Mouse (Mus musculus): ENCODE measurements around the gene P2ry14. TPM values are rescaled to one million over a fixed set of nuclear protein-coding genes. Genes with fewer than 3 reads are reported as not detected.
"Not testable (repeated sequence)": the region's sequence is repeated elsewhere in the genome, so short reads cannot be mapped to it uniquely, and the experiment has no call there.

The P2ry14 gene
- polyA plus RNA-seq, 1 experiment from 2014 or later: 4.3 TPM

DNA sequence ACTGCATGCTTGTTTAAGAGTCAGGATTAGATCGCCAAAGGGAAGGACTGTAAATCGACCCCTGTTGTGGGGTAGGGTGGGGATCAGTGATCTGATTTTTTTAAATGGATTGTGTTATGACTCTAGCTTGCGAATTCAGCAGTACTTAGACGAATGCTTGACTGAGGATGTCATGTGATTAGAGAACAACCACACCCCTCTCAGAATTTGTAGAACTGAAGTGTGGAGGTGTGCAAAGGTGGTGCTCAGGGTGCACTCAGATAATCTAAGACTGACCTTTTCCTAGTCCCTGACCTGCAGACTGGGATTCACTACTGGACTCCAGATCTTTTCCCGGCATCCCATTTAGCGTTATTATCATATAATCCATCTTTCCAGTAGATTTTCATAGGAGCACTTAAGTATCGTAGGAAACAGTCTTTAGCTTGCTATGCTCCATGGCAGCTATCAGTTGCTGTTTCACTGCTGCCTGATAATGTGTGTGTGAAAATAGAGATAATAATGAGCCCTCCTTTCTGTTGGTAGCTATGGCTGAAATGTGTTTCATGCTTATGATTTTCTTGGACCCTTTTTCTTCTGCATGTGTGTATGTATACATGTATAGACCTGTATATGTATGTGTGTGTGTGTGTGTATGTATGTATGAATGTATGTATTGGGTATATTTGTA, 31.5 kb downstream of the P2ry14 start:
- Histone ChIP-seq H3K27me3 (replicated peaks; ENCODE audit: control insufficient read depth, insufficient read depth, low read length) (no peaks in the 10 kb centered on the region), H3K27ac (ENCODE audit: low read length) (no peak overlapping the region), H3K9ac (replicated peaks; ENCODE audit: low read depth, low read length) (no peak overlapping the region), H3K36me3 (ENCODE audit: control insufficient read depth, insufficient read depth) (no peaks in the 10 kb centered on the region), H3K9me3 (ENCODE audit: control insufficient read depth, low read length) (no peaks in the 10 kb centered on the region), H3K4me2 (ENCODE audit: low read length) (no peak overlapping the region), H3K4me1 (replicated peaks; ENCODE audit: control insufficient read depth, insufficient read depth, low read length) (no peaks in the 10 kb centered on the region), H3K4me3 (replicated peaks; ENCODE audit: low read length) (no peak overlapping the region)
- no peak for ATAC-seq
- 62% methylated on average over 7 of the region's 7 CpGs for WGBS

DNA sequence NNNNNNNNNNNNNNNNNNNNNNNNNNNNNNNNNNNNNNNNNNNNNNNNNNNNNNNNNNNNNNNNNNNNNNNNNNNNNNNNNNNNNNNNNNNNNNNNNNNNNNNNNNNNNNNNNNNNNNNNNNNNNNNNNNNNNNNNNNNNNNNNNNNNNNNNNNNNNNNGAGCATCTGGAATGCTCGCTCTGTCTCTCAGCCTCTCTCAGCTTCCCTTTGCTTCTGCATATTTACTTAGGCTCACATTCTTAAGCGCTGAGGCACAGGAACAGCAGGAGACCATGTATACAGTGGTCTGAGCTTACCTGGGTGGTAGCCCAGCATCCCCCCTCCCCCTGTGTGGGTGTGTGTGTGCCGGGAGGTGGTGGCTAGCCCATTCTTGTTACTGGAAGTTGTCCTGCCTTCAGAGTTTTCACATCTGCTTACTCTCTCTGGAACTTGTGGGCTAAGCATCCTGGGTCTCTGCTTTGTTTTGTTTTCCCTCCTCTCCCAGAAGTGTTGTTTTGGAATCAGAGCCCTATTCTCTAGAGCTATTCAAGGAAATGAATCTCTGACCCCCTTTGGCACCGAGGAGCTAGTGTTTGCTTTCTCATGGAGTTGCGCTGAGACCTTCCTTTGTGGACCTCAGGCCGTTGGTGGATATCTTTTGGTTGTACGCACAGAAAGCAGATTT, 32.2 kb downstream of the P2ry14 start:
- WGBS: 39% methylated on average over 7 of the region's 7 CpGs
- no peaks in the 10 kb centered on the region for H3K27me3 ChIP-seq (replicated peaks; ENCODE audit: control insufficient read depth, insufficient read depth, low read length)
- no peaks in the 10 kb centered on the region for H3K9me3 ChIP-seq (ENCODE audit: control insufficient read depth, low read length)
- H3K9ac ChIP-seq (replicated peaks; ENCODE audit: low read depth, low read length): no peak overlapping the region
- no peak overlapping the region for H3K4me3 ChIP-seq (replicated peaks; ENCODE audit: low read length)
- no peaks in the 10 kb centered on the region for H3K36me3 ChIP-seq (ENCODE audit: control insufficient read depth, insufficient read depth)
- H3K27ac ChIP-seq (ENCODE audit: low read length): no peak overlapping the region
- no peak overlapping the region for H3K4me2 ChIP-seq (ENCODE audit: low read length)
- ATAC-seq: peak; percentile 39
- no peaks in the 10 kb centered on the region for H3K4me1 ChIP-seq (replicated peaks; ENCODE audit: control insufficient read depth, insufficient read depth, low read length)

- H3K27me3 ChIP-seq (replicated peaks; ENCODE audit: control insufficient read depth, insufficient read depth, low read length): no peaks in the 10 kb centered on the region
- H3K4me1 ChIP-seq (replicated peaks; ENCODE audit: control insufficient read depth, insufficient read depth, low read length): no peaks in the 10 kb centered on the region
- no peak overlapping the region for H3K4me2 ChIP-seq (ENCODE audit: low read length)
- 92% methylated on average over 8 of the region's 8 CpGs for WGBS
- no peaks in the 10 kb centered on the region for H3K9me3 ChIP-seq (ENCODE audit: control insufficient read depth, low read length)
- no peak overlapping the region for H3K9ac ChIP-seq (replicated peaks; ENCODE audit: low read depth, low read length)
- no peak overlapping the region for H3K4me3 ChIP-seq (replicated peaks; ENCODE audit: low read length)
- ATAC-seq: no peak
- H3K36me3 ChIP-seq (ENCODE audit: control insufficient read depth, insufficient read depth): no peaks in the 10 kb centered on the region; the same call in none of the 2 replicates
- H3K27ac ChIP-seq (ENCODE audit: low read length): no peak overlapping the region
Observed at GRCm38 (mm10) chr3:59113973-59114517, 39.4 kb downstream of the P2ry14 start.

DNA sequence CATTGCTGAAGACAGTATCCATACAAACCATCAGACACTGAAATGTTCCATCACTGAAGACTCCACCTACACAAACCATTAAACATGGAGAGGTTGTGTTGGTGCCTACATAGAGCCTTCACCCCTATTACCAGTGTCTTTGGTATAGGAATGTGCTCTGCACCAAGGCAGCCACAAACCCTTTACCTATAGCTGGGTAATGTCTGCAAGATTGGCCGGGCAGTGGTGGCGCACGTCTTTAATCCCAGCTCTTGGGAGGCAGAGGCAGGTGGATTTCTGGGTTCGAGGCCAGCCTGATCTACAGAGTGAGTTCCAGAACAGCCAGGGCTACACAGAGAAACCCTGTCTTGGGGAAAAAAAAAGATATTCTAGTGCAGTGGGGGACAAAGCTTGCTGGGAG, 40.1 kb downstream of the P2ry14 start:
- H3K36me3 ChIP-seq (ENCODE audit: control insufficient read depth, insufficient read depth); H3K4me3 ChIP-seq (replicated peaks; ENCODE audit: low read length); ATAC-seq; H3K27ac ChIP-seq (ENCODE audit: low read length); H3K4me2 ChIP-seq (ENCODE audit: low read length); H3K9me3 ChIP-seq (ENCODE audit: control insufficient read depth, low read length); H3K4me1 ChIP-seq (replicated peaks; ENCODE audit: control insufficient read depth, insufficient read depth, low read length); H3K9ac ChIP-seq (replicated peaks; ENCODE audit: low read depth, low read length); H3K27me3 ChIP-seq (replicated peaks; ENCODE audit: control insufficient read depth, insufficient read depth, low read length): not testable (repeated sequence)
- WGBS: 100% methylated on average over 4 of the region's 4 CpGs

DNA sequence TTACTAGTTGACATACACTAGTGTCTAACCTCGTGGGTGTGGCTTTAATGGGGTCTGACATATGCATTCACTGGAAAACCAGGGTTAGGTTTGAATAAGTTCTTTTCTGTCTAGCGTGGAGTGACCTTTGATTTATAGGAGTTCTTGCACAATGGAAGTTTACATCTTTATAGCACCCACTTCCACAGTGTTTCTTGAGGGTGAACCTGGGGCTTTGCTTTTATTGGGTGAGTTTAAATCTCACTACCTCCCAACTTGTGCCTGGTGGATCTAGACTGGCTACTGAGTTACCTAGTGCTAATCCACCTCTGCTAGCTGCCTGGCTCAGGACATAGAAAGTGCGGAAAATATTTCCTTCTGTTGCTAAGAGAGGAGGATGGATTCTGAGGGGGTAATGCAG, 41.5 kb downstream of the P2ry14 start:
- Histone ChIP-seq H3K4me1 (replicated peaks; ENCODE audit: control insufficient read depth, insufficient read depth, low read length) (no peaks in the 10 kb centered on the region), H3K36me3 (ENCODE audit: control insufficient read depth, insufficient read depth) (no peaks in the 10 kb centered on the region; the same call in none of the 2 replicates), H3K4me3 (replicated peaks; ENCODE audit: low read length) (no peak overlapping the region), H3K9ac (replicated peaks; ENCODE audit: low read depth, low read length) (no peak overlapping the region), H3K9me3 (ENCODE audit: control insufficient read depth, low read length) (no peaks in the 10 kb centered on the region), H3K27ac (ENCODE audit: low read length) (no peak overlapping the region), H3K4me2 (ENCODE audit: low read length) (no peak overlapping the region), H3K27me3 (replicated peaks; ENCODE audit: control insufficient read depth, insufficient read depth, low read length) (no peaks in the 10 kb centered on the region)
- ATAC-seq: no peak
- 81% methylated on average over 3 of the region's 3 CpGs for WGBS

DNA sequence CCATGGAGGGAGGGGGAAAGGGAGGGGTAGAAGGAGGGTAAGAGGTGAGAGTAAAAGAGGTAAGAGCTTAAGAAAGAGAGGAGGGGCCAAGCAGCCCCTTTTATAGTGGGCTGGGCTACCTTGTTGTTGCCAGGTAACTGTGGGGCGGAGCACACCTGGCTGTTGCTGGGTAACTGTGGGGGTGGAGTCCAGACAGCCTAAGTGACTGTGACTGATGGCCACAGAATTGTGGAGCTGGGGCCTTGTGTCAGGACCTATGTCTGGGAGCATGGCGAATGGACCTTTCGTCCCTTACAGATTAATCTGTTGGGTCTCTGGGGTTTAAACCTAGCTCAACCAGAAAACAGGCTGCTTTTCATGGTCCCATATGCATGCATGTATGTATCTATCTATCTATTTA, 43.6 kb downstream of the P2ry14 start:
- not testable (repeated sequence) for ATAC-seq; H3K4me2 ChIP-seq (ENCODE audit: low read length); H3K4me3 ChIP-seq (replicated peaks; ENCODE audit: low read length); H3K4me1 ChIP-seq (replicated peaks; ENCODE audit: control insufficient read depth, insufficient read depth, low read length); H3K9ac ChIP-seq (replicated peaks; ENCODE audit: low read depth, low read length); H3K27ac ChIP-seq (ENCODE audit: low read length); H3K36me3 ChIP-seq (ENCODE audit: control insufficient read depth, insufficient read depth); H3K9me3 ChIP-seq (ENCODE audit: control insufficient read depth, low read length); H3K27me3 ChIP-seq (replicated peaks; ENCODE audit: control insufficient read depth, insufficient read depth, low read length)
- whole genome bisulfite sequencing: 94% methylated on average over 3 of the region's 3 CpGs

GRCm38 (mm10) chr3:59107439-59107838, 46.0 kb downstream of the P2ry14 start:
- Histone ChIP-seq H3K4me3 (replicated peaks; ENCODE audit: low read length) (no peak overlapping the region), H3K4me1 (replicated peaks; ENCODE audit: control insufficient read depth, insufficient read depth, low read length) (no peaks in the 10 kb centered on the region), H3K9me3 (ENCODE audit: control insufficient read depth, low read length) (no peaks in the 10 kb centered on the region), H3K27ac (ENCODE audit: low read length) (no peak overlapping the region), H3K27me3 (replicated peaks; ENCODE audit: control insufficient read depth, insufficient read depth, low read length) (no peaks in the 10 kb centered on the region), H3K9ac (replicated peaks; ENCODE audit: low read depth, low read length) (no peak overlapping the region), H3K4me2 (ENCODE audit: low read length) (no peak overlapping the region), H3K36me3 (ENCODE audit: control insufficient read depth, insufficient read depth) (no peaks in the 10 kb centered on the region)
- no peak for ATAC-seq
- 97% methylated on average over 4 of the region's 4 CpGs for WGBS

DNA sequence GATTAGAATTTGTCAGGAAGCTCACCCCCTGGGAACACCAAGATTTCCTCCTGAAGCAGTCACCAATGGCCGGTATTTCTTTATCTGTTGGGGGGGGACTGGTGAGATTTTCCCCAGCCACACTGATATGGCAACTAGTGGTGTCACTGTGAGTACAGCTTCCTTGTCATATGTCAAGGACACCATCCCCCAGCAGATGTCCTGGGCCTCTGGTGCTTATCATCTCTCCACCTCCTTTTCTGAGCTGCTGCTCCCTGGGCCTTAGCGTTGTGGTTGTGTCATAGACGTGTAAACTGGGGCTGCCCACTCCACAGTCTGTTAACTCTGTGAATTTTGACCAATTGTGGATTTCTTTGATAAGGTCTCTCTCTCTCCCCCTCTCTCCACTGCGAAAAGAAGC, 49.0 kb downstream of the P2ry14 start:
- Histone ChIP-seq H3K9ac (replicated peaks; ENCODE audit: low read depth, low read length) (no peak overlapping the region), H3K27me3 (replicated peaks; ENCODE audit: control insufficient read depth, insufficient read depth, low read length) (no peaks in the 10 kb centered on the region), H3K9me3 (ENCODE audit: control insufficient read depth, low read length) (no peaks in the 10 kb centered on the region), H3K27ac (ENCODE audit: low read length) (no peak overlapping the region), H3K4me1 (replicated peaks; ENCODE audit: control insufficient read depth, insufficient read depth, low read length) (no peaks in the 10 kb centered on the region), H3K4me3 (replicated peaks; ENCODE audit: low read length) (no peak overlapping the region), H3K36me3 (ENCODE audit: control insufficient read depth, insufficient read depth) (no peaks in the 10 kb centered on the region), H3K4me2 (ENCODE audit: low read length) (no peak overlapping the region)
- WGBS: 92% methylated on average over 4 of the region's 4 CpGs
- no peak for ATAC-seq

GRCm38 (mm10) chr3:59102146-59102545, 51.3 kb downstream of the P2ry14 start:
- H3K27ac ChIP-seq (ENCODE audit: low read length): no peak overlapping the region
- no peak for ATAC-seq
- H3K4me1 ChIP-seq (replicated peaks; ENCODE audit: control insufficient read depth, insufficient read depth, low read length): no peaks in the 10 kb centered on the region
- WGBS: 96% methylated on average over 2 of the region's 2 CpGs
- H3K36me3 ChIP-seq (ENCODE audit: control insufficient read depth, insufficient read depth): no peaks in the 10 kb centered on the region
- no peak overlapping the region for H3K4me2 ChIP-seq (ENCODE audit: low read length)
- H3K4me3 ChIP-seq (replicated peaks; ENCODE audit: low read length): no peak overlapping the region
- no peaks in the 10 kb centered on the region for H3K27me3 ChIP-seq (replicated peaks; ENCODE audit: control insufficient read depth, insufficient read depth, low read length)
- no peaks in the 10 kb centered on the region for H3K9me3 ChIP-seq (ENCODE audit: control insufficient read depth, low read length)
- no peak overlapping the region for H3K9ac ChIP-seq (replicated peaks; ENCODE audit: low read depth, low read length)
